Mouse (Mus musculus) bone marrow macrophage, adult 2 months (primary cell): Measurements from ENCODE around the gene Sdhaf1.

Experiments
- CTCF ChIP-seq: IDR thresholded peaks from 2 replicates; pipeline ENCODE4 v1.5.1; 2012; ENCODE audit warnings: low read depth, mild to moderate bottlenecking, low read length, moderate library complexity
- POLR2A ChIP-seq: IDR thresholded peaks from 2 replicates; pipeline ENCODE4 v1.6.1; 2012; ENCODE audit warnings: mild to moderate bottlenecking, low read depth, low read length, borderline replicate concordance

GRCm38 (mm10) chr7:30309395-30310129 lies 14.1 kb downstream of the Sdhaf1 start:
- no peak for TF ChIP-seq POLR2A
- TF ChIP-seq CTCF: no peak
